Mouse (Mus musculus) liver, adult 2 months (tissue): ENCODE results near the gene Gbp8. TPM values are rescaled to one million over a fixed set of nuclear protein-coding genes. Genes with fewer than 3 reads are reported as not detected.

Source experiments
- DNase-seq: peaks from one replicate; pipeline ENCODE4 v3.0.0-alpha.2; 2011; ENCODE audit warnings: low read depth, low spot score; ENCODE audit errors: extremely low read depth
- H3K27ac ChIP-seq: fragments of 200-500 bp; replicated peaks from 2 replicates; pipeline ENCODE4 v1.5.1; 2012; ENCODE audit warnings: low read depth, mild to moderate bottlenecking, control low read depth, inconsistent platforms, low read length; ENCODE audit not compliant: insufficient read depth
- H3K27me3 ChIP-seq: fragments of 200-500 bp; 2 replicates; pipeline ENCODE4 v1.6.1; 2012; ENCODE audit warnings: mild to moderate bottlenecking, moderate library complexity, low read length, inconsistent platforms; ENCODE audit not compliant: control insufficient read depth, insufficient read depth
- H3K36me3 ChIP-seq: fragments of 200-500 bp; 2 replicates; pipeline ENCODE4 v1.6.1; 2012; ENCODE audit warnings: low read length, inconsistent platforms; ENCODE audit not compliant: control insufficient read depth, insufficient read depth
- H3K4me1 ChIP-seq: fragments of 200-500 bp; 2 replicates; pipeline ENCODE4 v1.6.1; 2011; ENCODE audit warnings: low read length; ENCODE audit not compliant: control insufficient read depth, insufficient read depth
- H3K4me3 ChIP-seq: fragments of 200-500 bp; 2 replicates; pipeline ENCODE4 v1.5.1; 2011; ENCODE audit warnings: low read depth, mild to moderate bottlenecking, control low read depth, low read length, moderate library complexity; ENCODE audit not compliant: insufficient read depth
- H3K79me2 ChIP-seq: fragments of 200-500 bp; 2 replicates; pipeline ENCODE4 v1.6.1; 2012; ENCODE audit warnings: inconsistent platforms, mild to moderate bottlenecking, low read length, moderate library complexity; ENCODE audit not compliant: control insufficient read depth, insufficient read depth
- H3K9ac ChIP-seq: fragments of 200-500 bp; 2 replicates; pipeline ENCODE4 v1.6.1; 2012; ENCODE audit warnings: low read depth, mild to moderate bottlenecking, control low read depth, inconsistent platforms, low read length
- CTCF ChIP-seq: fragments of 200-500 bp; IDR thresholded peaks from 2 replicates; pipeline ENCODE4 v1.5.1; 2011; ENCODE audit warnings: low read depth, low read length, control low read depth
- POLR2A ChIP-seq: fragments of 200-500 bp; IDR thresholded peaks from 2 replicates; pipeline ENCODE4 v1.6.1; 2011; ENCODE audit warnings: low read length, control low read depth; ENCODE audit not compliant: insufficient read depth; ENCODE audit errors: extremely low read depth
- WGBS: fragments of 180-500 bp; shearing (Covaris S2); methylation state at CpG from one replicate; pipeline ENCODE4 v1.1.7; 2018; 5-methylcytosine and 5-hydroxymethylcytosine counted together
- polyA plus RNA-seq: library from polyadenylated mRNA; depleted of rRNA; stranded (reverse); fragments of >200 nt; gene quantifications from 2 replicates; pipeline ENCODE4 v1.2.3, GENCODE M21; 2012; rRNA removed
- total RNA-seq: library from RNA; depleted of rRNA; stranded (reverse); fragments of >200 nt; gene quantifications from 2 replicates; pipeline ENCODE4 v1.2.3, GENCODE M21; 2014; rRNA removed

The Gbp8 gene
- total and polyA plus RNA-seq, 2 experiments: 1.2 to 3.7 TPM

GRCm38 (mm10) chr5:104989411-104989810 lies 149.9 kb downstream of the Gbp8 start:
- H3K4me3 ChIP-seq: no peak overlapping the region
- H3K4me1 ChIP-seq: no peaks in the 10 kb centered on the region
- H3K27me3 ChIP-seq: no peaks in the 10 kb centered on the region
- H3K36me3 ChIP-seq: no peaks in the 10 kb centered on the region
- H3K79me2 ChIP-seq: no peaks in the 10 kb centered on the region
- H3K9ac ChIP-seq: no peak overlapping the region
- TF ChIP-seq POLR2A (no peak), CTCF (no peak)
- H3K27ac ChIP-seq: no peak overlapping the region
- no peak for DNase-seq
- WGBS: 48% methylated on average over 2 of the region's 2 CpGs

GRCm38 (mm10) chr5:104988000-104988399 lies 151.3 kb downstream of the Gbp8 start:
- no peaks in the 10 kb centered on the region for H3K36me3 ChIP-seq
- H3K79me2 ChIP-seq: no peaks in the 10 kb centered on the region
- no peak for DNase-seq
- WGBS: 65% methylated on average over 2 of the region's 2 CpGs
- no peak overlapping the region for H3K9ac ChIP-seq
- H3K4me1 ChIP-seq: no peaks in the 10 kb centered on the region
- TF ChIP-seq CTCF: no peak
- no peak for TF ChIP-seq POLR2A
- H3K27ac ChIP-seq: peak overlapping the region; percentile 34; the same call in 1 of the 2 replicates
- H3K27me3 ChIP-seq: no peaks in the 10 kb centered on the region
- H3K4me3 ChIP-seq: no peak overlapping the region

DNA sequence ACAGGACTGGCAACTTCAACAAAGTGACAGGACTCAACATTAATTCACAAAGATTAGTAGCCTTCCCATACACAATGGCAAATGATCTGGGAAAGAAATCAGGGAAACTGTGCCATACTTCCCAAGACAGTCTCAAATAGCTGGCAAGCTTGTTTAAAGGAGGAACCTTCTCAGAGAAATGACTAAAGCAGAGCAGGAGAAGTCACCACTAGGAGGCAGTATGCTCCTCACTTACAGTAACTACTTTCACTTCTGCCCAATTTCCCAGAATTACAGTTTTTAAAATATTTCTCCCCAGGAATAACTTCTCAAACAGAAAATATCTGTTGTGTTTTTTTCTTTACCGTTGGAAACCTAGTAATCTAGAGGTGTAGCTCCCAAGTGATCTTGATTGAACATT lies 152.6 kb downstream of the Gbp8 start:
- H3K36me3 ChIP-seq: no peaks in the 10 kb centered on the region
- no peaks in the 10 kb centered on the region for H3K4me1 ChIP-seq
- no peaks in the 10 kb centered on the region for H3K27me3 ChIP-seq
- WGBS: 14% methylated on average over 1 of the region's 1 CpGs
- no peak overlapping the region for H3K4me3 ChIP-seq
- peak; percentile 71 for DNase-seq
- no peaks in the 10 kb centered on the region for H3K79me2 ChIP-seq
- TF ChIP-seq CTCF: peak; percentile 71
- TF ChIP-seq POLR2A: no peak
- H3K9ac ChIP-seq: no peak overlapping the region
- no peak overlapping the region for H3K27ac ChIP-seq

GRCm38 (mm10) chr5:104982535-104982934 lies 156.8 kb downstream of the Gbp8 start, which contains the start of gene Abcg3:
Gene Abcg3, minus strand, starts transcription at chr5:104982718.
- peak within 1 kb of the TSS; percentile 32; the same call in 1 of the 2 replicates for H3K27ac ChIP-seq
- DNase-seq: no peak
- H3K27me3 ChIP-seq: 0 out of 2 replicates have a peak, but pooled peaks cover 3% of the 10 kb centered on the region
- no peaks in the 10 kb centered on the region for H3K4me1 ChIP-seq
- no peaks in the 10 kb centered on the region for H3K79me2 ChIP-seq
- peak within 1 kb of the TSS; percentile 55 for H3K4me3 ChIP-seq
- no peak for TF ChIP-seq CTCF
- no peak for TF ChIP-seq POLR2A
- 40% methylated on average over 12 of the region's 12 CpGs for WGBS
- no peaks in the 10 kb centered on the region for H3K36me3 ChIP-seq
- H3K9ac ChIP-seq: peak within 1 kb of the TSS; percentile 57

DNA sequence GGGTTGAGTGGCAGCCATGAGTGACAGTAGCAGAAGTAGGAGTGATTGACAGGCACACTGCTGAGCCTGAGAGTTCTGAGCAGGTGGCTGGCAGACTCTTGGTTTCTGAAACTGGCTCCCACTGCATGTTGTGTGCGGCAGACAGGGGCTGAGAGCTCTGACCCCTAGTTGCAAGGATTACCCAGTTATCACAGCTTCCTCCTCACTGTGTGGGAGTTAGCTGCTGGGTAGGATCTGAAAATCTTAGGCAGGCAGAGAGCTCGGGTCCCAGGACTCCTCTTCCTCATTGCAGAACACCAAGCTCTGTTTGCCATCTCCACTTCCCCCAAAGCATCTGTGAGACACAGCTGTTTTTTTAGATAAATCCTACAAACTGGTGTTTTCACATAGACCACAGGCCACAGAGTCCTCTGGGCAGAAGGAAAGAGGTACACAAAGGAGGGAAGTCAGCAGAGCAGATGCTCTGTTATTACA lies 160.3 kb downstream of the Gbp8 start:
- no peak overlapping the region for H3K4me3 ChIP-seq
- H3K79me2 ChIP-seq: no peaks in the 10 kb centered on the region
- H3K9ac ChIP-seq: no peak overlapping the region
- no peaks in the 10 kb centered on the region; the same call in 1 of the 2 replicates for H3K4me1 ChIP-seq
- H3K27ac ChIP-seq: no peak overlapping the region
- TF ChIP-seq CTCF (no peak), POLR2A (no peak)
- DNase-seq: peak; percentile 16
- H3K36me3 ChIP-seq: no peaks in the 10 kb centered on the region
- 57% methylated on average over 2 of the region's 2 CpGs for WGBS
- H3K27me3 ChIP-seq: 0 out of 2 replicates have a peak, but pooled peaks cover 3% of the 10 kb centered on the region

Other genes starting within 250 kb of the Gbp8 start
- gene Abcg3, start 156.8 kb downstream of the Gbp8 start, total RNA-seq: 5.0 and 5.7 TPM in 2 replicates
- 0.29 and 0.48 TPM in 2 replicates for gene Abcg3, start 156.8 kb downstream of the Gbp8 start, polyA plus RNA-seq
- gene Gbp9, start within 50 bp of the Gbp8 start, total RNA-seq: 5.1 and 6.8 TPM in 2 replicates
- gene Gbp9, start within 50 bp of the Gbp8 start, polyA plus RNA-seq: 0.71 and 1.7 TPM in 2 replicates
- gene Gbp4, start within 50 bp of the Gbp8 start, total RNA-seq: 4.8 and 5.3 TPM in 2 replicates
- 1.2 and 2.6 TPM in 2 replicates for gene Gbp4, start within 50 bp of the Gbp8 start, polyA plus RNA-seq
- gene Gbp10, start 100.0 kb upstream of the Gbp8 start, total RNA-seq: 15.1 and 30.6 TPM in 2 replicates
- 9.0 and 12.6 TPM in 2 replicates for gene Gbp10, start 100.0 kb upstream of the Gbp8 start, polyA plus RNA-seq
- gene Gm43302, start 154.2 kb upstream of the Gbp8 start, total RNA-seq: 3.0 and 4.6 TPM in 2 replicates
- gene Gm43302, start 154.2 kb upstream of the Gbp8 start, polyA plus RNA-seq: 3.4 and 5.3 TPM in 2 replicates
- gene Gbp6, start 154.2 kb upstream of the Gbp8 start, total RNA-seq: 12.4 and 12.8 TPM in 2 replicates
- 5.1 and 5.2 TPM in 2 replicates for gene Gbp6, start 154.2 kb upstream of the Gbp8 start, polyA plus RNA-seq